Mouse (Mus musculus): Measurements from ENCODE around the gene Tpd52l2. TPM values are rescaled to one million over a fixed set of nuclear protein-coding genes. Genes with fewer than 3 reads are reported as not detected.
A peak's percentile ranks its signal among the peaks of the same experiment; 100 is the strongest.

Tpd52l2 gene
- polyA plus RNA-seq, 1 experiment from 2014 or later: 114 TPM

DNA sequence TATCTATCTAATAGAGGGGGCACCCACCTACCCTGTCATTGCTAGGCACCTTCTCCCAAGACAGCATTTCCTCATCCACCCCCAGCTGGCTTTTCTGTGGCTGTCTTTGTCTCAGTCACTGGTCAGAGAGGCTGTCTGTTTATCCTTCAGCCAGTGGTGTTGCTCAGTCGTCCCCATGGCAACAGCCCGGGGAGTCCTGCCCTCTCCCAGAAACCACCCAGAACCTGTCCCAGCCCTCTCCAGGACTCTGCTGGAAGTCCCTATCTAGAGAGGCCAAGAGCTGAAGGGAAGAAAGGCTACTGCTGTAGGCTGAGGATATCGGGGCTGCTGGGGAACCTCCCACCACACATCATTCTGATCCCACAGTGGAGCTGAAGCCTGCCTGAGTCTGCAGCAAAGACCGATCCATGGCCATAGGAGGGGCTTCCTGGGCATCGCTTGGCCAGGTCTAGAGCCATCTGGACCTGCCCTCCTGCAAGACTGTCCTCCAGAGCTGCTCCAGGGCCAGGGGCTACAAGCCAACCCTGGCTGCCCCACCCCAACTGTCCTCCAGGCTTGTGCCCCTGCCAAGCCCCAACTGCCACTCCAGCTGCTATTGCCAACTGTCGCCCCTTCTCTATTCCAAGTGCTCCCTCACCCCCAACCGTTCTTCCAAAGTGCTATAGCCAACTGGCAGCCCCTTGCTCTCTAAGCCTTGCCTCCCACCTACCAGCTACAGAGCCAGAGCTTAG is 33.8 kb upstream of the Tpd52l2 start:
- Histone ChIP-seq H3K36me3 (no peaks in the 10 kb centered on the region), H3K4me2 (0 out of 2 replicates have a peak overlapping the region, but pooled peaks have one; percentile 14), H3K27ac (replicated peaks) (no peak overlapping the region), H3K9ac (no peak overlapping the region), H3K4me1 (replicated peaks) (peaks cover 26% of the 10 kb centered on the region), H3K4me3 (no peak overlapping the region), H3K9me3 (no peaks in the 10 kb centered on the region), H3K27me3 (peaks cover 18% of the 10 kb centered on the region)
- WGBS: 49% methylated on average over 7 of the region's 7 CpGs
- no peak for ATAC-seq (ENCODE audit: low read depth)

DNA sequence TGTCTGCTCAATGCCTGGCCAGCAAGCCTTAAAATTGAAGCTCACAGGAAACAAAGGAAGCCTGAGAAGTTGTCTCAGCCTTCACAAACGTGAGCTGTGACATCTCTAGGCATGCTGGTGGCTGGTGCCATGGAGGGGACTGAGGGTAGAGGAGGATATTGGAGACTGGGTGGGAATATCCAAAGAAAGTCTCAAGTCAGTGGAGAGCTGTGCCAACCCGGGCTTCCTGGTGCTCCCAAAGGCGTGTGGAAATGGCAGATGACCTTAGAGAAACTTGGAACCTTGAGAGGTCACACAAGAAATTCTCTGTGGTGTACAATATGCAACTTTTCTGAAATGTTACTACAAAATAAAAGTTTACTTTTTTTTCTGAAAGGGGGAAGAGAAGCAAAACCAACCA is 31.5 kb upstream of the Tpd52l2 start:
- Histone ChIP-seq H3K4me3 (no peak overlapping the region), H3K9ac (no peak overlapping the region), H3K27me3 (peaks cover 14% of the 10 kb centered on the region), H3K27ac (replicated peaks) (no peak overlapping the region), H3K4me1 (replicated peaks) (peaks cover 12% of the 10 kb centered on the region), H3K9me3 (no peaks in the 10 kb centered on the region), H3K4me2 (no peak overlapping the region), H3K36me3 (no peaks in the 10 kb centered on the region)
- 56% methylated on average over 3 of the region's 3 CpGs for WGBS
- ATAC-seq (ENCODE audit: low read depth): no peak

DNA sequence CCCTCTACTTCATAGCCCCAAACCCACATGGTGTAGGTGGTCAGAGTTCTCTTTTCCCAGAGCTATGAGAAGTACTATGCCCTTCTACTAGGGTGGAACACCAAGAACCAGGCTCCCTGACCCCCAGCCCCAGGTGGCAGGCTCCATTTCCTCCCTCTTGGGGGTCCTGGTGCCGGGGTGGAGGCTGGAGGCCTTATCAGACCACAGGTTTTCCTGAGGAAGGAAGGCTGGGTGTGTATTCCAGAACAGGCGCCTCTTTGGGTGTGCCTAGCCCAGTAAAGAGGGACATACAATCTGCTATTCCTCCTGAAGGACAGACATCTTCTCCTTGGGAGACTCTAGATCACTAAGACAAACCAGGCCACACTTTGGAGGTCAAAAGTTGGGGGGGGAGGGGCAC is 26.7 kb upstream of the Tpd52l2 start:
- H3K36me3 ChIP-seq: no peaks in the 10 kb centered on the region
- no peaks in the 10 kb centered on the region for H3K27me3 ChIP-seq
- 68% methylated on average over 2 of the region's 2 CpGs for WGBS
- H3K9me3 ChIP-seq: no peaks in the 10 kb centered on the region
- ATAC-seq (ENCODE audit: low read depth): no peak
- no peaks in the 10 kb centered on the region for H3K4me1 ChIP-seq (replicated peaks)
- H3K4me3 ChIP-seq: no peak overlapping the region
- no peak overlapping the region for H3K4me2 ChIP-seq
- H3K9ac ChIP-seq: no peak overlapping the region
- H3K27ac ChIP-seq (replicated peaks): no peak overlapping the region

DNA sequence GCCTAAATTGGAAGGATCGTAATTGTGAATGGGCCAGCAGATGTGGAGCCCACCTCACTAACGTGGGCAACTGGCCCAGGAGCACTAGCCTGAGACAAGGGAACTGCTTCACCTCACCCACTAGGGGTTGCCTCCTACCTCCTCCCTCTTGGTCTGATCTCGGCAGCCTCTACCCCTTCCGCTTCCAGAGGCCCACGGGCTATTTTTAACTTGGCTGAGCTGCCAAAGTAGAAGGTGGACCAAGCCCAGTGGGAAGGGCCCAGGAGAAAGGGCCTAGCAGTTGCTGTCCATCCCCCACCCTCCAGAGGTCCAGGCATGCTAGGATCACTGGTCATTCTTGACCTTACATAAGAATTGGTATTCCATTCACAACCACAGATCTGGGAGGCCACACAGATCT is 25.7 kb upstream of the Tpd52l2 start:
- no peak overlapping the region for H3K27ac ChIP-seq (replicated peaks)
- WGBS: 57% methylated on average over 5 of the region's 5 CpGs
- ATAC-seq (ENCODE audit: low read depth): no peak
- no peak overlapping the region for H3K4me2 ChIP-seq
- H3K27me3 ChIP-seq: no peaks in the 10 kb centered on the region
- no peak overlapping the region for H3K9ac ChIP-seq
- H3K36me3 ChIP-seq: no peaks in the 10 kb centered on the region
- H3K4me1 ChIP-seq (replicated peaks): no peaks in the 10 kb centered on the region
- H3K4me3 ChIP-seq: no peak overlapping the region
- no peaks in the 10 kb centered on the region for H3K9me3 ChIP-seq

DNA sequence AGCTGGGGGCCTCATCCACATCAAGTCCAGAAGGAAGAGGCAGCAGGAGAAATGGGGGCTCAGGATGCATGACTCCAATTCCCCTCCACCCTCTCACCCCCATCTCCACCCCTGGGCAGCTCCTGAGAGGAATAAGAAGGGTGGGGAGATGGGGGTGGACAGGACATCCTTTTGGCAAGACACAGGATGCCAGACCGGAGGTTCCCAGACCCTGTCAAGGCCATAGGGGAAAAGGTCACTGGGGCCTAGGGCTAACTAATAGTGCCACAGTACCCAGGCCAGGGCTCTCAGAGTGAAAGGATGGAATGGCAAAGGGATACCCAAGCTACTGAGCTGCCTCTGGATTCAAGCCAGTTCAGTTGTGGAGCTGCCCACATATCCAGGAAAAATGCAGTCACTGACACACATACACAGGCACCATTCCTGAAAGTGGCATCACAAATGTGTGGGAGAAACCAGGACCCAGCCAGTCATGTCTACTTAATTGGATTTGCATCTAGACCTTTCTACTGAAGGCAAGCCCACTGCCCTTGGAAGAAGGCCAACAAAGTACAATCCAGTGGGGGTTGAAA is 24.6 kb upstream of the Tpd52l2 start:
- no peaks in the 10 kb centered on the region for H3K27me3 ChIP-seq
- H3K4me2 ChIP-seq: no peak overlapping the region
- no peaks in the 10 kb centered on the region for H3K4me1 ChIP-seq (replicated peaks)
- H3K9ac ChIP-seq: no peak overlapping the region
- no peaks in the 10 kb centered on the region for H3K9me3 ChIP-seq
- ATAC-seq (ENCODE audit: low read depth): no peak
- no peaks in the 10 kb centered on the region for H3K36me3 ChIP-seq
- WGBS: 78% methylated on average over 1 of the region's 1 CpGs
- H3K4me3 ChIP-seq: no peak overlapping the region
- no peak overlapping the region for H3K27ac ChIP-seq (replicated peaks)

DNA sequence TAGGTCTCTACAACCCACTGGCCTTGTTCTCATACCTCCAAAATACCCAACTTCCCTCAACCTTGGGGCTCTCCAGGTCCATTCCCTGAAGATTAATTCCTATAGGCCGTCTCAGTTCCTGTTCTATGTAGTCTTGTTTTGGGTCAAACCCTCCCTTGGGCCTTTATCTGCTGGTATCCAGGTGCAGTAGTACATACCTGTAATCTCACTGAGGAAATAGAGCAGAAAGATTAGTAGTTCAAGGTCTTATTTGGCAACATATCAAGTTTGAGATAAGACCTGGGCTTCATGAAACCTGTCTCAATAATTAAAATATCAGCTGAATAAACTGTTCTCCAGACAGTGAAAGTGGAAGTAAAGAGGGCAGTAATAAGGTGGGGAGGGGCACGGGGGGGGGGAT is 13.8 kb upstream of the Tpd52l2 start:
- no peak overlapping the region for H3K9ac ChIP-seq
- no peaks in the 10 kb centered on the region for H3K27me3 ChIP-seq
- no peaks in the 10 kb centered on the region for H3K36me3 ChIP-seq
- no peak overlapping the region for H3K4me2 ChIP-seq
- H3K4me3 ChIP-seq: no peak overlapping the region
- H3K9me3 ChIP-seq: no peaks in the 10 kb centered on the region
- no peak for ATAC-seq (ENCODE audit: low read depth)
- 55% methylated on average over 2 of the region's 2 CpGs for WGBS
- H3K27ac ChIP-seq (replicated peaks): no peak overlapping the region
- peaks cover 23% of the 10 kb centered on the region for H3K4me1 ChIP-seq (replicated peaks)

DNA sequence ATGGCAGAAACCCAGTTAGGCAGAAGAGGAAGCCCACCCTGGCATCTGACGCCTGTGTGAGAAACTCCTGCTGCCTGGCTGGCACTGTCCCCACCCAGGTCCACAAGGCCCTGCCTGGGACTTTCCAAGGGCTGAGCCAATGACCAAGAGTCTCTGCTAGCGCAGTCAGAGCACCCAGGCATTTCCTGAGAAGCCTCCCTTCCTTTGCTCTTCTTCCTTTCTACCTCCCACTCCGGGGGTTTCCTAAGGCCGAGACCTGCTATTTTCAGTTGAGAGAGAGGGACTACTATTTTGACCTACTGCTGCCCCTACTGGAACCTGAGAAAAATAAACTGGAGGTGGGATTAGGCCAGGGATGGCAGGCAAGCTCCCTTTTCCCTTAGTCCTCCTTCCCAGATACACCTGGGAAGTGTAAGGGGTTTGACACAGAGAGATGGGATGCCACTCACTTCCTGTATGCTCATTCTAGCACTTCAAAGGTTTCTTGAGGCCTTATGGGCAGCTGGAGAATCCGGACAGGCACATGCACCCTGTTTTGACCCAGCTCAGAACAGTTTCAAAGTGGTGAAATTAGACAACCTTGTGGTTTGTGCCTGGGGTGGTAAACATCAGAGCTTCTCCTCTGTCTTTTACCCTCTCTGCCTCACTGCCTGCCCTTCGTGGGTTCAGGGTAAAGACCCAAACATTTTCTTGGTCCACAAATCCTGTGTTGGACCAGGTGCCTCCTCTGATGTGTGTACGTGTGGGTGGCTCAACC is 13.2 kb upstream of the Tpd52l2 start:
- 38% methylated on average over 7 of the region's 7 CpGs for WGBS
- 0 out of 2 replicates have a peak overlapping the region, but pooled peaks have one; percentile 41 for H3K9ac ChIP-seq

DNA sequence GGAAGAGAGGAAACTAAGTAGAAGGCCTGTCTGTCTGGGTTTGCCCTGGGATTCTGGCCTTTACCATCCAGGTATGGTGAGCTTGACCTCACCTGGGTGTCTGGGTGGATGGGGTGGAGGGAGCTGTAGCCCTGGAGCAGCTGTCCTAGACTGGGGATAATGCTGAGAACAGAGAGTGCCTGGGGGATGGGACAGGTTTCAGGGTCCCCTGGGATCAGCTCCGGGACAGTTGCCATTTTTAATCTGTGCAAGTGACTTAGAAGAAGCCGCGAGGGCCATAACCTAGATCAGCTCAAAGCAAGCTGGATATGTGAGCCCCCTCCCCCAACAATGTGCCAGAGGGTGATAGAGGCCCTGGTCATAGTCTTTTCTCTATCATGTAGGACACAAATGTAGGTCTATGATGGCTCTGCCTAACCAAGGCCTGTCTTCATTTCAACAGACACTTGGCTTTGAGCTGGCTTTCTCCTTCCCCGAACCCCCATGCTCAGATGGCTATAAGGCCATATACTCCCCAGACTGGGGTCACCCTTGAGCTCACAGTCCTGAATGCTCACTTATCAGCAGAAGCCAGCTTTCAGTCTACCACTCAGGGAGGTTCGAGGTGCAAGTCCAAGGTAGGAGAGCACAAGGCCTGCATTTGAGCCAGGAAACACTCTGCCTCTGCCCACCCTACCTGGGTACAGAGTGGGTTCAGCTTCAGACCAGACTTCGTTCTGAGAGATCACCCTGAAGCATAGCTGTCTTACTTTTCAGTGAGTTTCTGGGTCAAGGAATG is 12.3 kb upstream of the Tpd52l2 start:
- H3K9me3 ChIP-seq: no peaks in the 10 kb centered on the region
- H3K27me3 ChIP-seq: no peaks in the 10 kb centered on the region
- 74% methylated on average over 6 of the region's 6 CpGs for WGBS
- H3K27ac ChIP-seq (replicated peaks): no peak overlapping the region
- H3K4me1 ChIP-seq (replicated peaks): peaks cover 24% of the 10 kb centered on the region
- no peak for ATAC-seq (ENCODE audit: low read depth)
- H3K4me2 ChIP-seq: no peak overlapping the region
- H3K9ac ChIP-seq: no peak overlapping the region
- H3K4me3 ChIP-seq: no peak overlapping the region
- H3K36me3 ChIP-seq: no peaks in the 10 kb centered on the region

More for the DNA sequence above, 13.2 kb upstream of the Tpd52l2 start:
- H3K27ac ChIP-seq (replicated peaks): no peak overlapping the region
- H3K4me2 ChIP-seq: no peak overlapping the region
- no peaks in the 10 kb centered on the region for H3K27me3 ChIP-seq
- H3K4me1 ChIP-seq (replicated peaks): peaks cover 24% of the 10 kb centered on the region
- H3K4me3 ChIP-seq: no peak overlapping the region
- no peaks in the 10 kb centered on the region for H3K36me3 ChIP-seq
- ATAC-seq (ENCODE audit: low read depth): no peak
- no peaks in the 10 kb centered on the region for H3K9me3 ChIP-seq

DNA sequence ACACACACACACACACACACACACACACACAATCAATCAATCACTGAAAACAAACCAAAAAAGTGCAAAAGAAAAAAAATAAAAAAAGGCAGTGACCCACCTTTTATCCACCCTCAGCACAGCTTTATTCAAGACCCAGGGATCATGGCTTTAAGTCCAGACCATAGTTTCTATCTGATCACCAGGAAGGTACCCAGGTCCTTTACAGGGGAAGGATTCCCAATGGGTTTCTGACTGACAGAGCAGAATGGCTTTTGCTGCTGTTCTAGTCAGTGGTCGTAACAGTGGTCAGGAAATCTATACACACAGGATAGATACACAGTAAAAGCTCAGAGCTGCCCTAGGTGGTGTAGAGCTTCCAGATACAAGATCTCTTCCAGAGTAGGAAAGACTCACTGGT is 11.2 kb upstream of the Tpd52l2 start:
- Histone ChIP-seq H3K36me3 (no peaks in the 10 kb centered on the region), H3K9me3 (no peaks in the 10 kb centered on the region), H3K4me3 (no peak overlapping the region), H3K27me3 (no peaks in the 10 kb centered on the region), H3K27ac (replicated peaks) (peak overlapping the region; percentile 39), H3K4me1 (replicated peaks) (peaks cover 24% of the 10 kb centered on the region), H3K9ac (no peak overlapping the region), H3K4me2 (no peak overlapping the region)
- no peak for ATAC-seq (ENCODE audit: low read depth)
- WGBS: 14% methylated on average over 1 of the region's 1 CpGs

DNA sequence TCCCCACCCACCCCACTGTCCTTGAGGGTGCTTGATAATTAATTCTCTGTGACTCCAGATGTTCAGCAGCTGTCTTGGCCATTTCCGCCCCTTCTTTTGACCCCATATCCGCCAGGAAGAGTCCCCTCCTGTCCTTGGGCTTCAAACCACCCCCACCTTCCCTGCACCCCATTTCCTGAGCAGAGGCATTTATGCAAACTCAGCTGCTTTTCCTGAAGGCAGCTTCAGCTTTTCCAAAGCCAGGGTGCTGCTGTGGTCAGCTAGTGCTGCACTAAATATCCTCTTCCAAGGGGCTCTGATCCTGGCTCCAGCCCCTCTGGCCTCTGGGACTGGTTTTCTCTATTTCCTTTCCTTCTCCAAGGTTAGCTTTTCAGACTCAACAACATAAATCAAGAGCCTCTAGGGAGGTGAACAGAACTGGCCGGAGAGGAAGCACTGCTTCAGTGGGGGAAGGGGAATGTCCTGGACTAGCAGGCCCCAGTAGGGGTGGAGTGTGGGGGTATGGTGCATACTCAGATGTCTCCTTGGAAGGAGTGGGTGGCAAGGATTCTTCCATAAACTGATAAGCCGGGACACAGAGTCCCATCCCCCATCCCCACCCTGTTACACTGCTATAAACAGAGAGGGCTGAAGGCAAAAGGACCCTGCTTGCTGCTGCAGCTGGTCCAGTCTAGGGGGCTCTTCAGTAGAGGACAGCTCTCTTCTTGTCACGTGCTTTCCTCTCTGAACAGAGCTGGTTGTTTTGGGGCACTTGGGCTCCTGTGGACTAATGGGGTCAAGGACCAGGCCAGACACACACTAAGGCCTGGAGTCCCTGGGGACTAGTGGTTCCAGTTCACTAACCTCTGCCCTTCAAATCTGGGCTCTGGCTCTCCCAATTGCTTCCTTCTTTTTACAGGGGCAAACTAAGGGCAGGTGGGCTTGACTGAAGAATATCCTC is 9.3 kb upstream of the Tpd52l2 start:
- Histone ChIP-seq H3K4me1 (replicated peaks) (peaks cover 24% of the 10 kb centered on the region), H3K4me3 (no peak overlapping the region), H3K27me3 (no peaks in the 10 kb centered on the region), H3K27ac (replicated peaks) (peak overlapping the region; percentile 76), H3K4me2 (no peak overlapping the region), H3K9ac (no peak overlapping the region), H3K9me3 (no peaks in the 10 kb centered on the region), H3K36me3 (no peaks in the 10 kb centered on the region)
- 28% methylated on average over 5 of the region's 5 CpGs for WGBS
- ATAC-seq (ENCODE audit: low read depth): peak; percentile 69

Data from neural tube, embryonic 13.5 days (tissue).